Mouse (Mus musculus) small intestine, adult 2 months (tissue): ENCODE results near the gene Calhm3. TPM values are rescaled to one million over a fixed set of nuclear protein-coding genes. Genes with fewer than 3 reads are reported as not detected.

Experiments used
- H3K27ac ChIP-seq: fragments of 200-500 bp; 2 replicates; pipeline ENCODE4 v1.5.1; 2012; ENCODE audit warnings: low read depth, low read length, control low read depth, inconsistent platforms; ENCODE audit not compliant: insufficient read depth
- H3K27me3 ChIP-seq: fragments of 200-500 bp; 2 replicates; pipeline ENCODE4 v1.6.1; 2012; ENCODE audit warnings: mild to moderate bottlenecking, moderate library complexity, low read length, inconsistent platforms; ENCODE audit not compliant: control insufficient read depth, insufficient read depth
- H3K36me3 ChIP-seq: fragments of 200-500 bp; 2 replicates; pipeline ENCODE4 v1.6.1; 2012; ENCODE audit warnings: mild to moderate bottlenecking, low read length, control low read depth, inconsistent platforms; ENCODE audit not compliant: control insufficient read depth, insufficient read depth
- H3K4me1 ChIP-seq: fragments of 200-500 bp; 2 replicates; pipeline ENCODE4 v1.6.1; 2012; ENCODE audit warnings: low read length, inconsistent platforms, mixed read lengths; ENCODE audit not compliant: control insufficient read depth, insufficient read depth, insufficient read length
- H3K4me3 ChIP-seq: fragments of 200-500 bp; 2 replicates; pipeline ENCODE4 v1.5.1; 2012; ENCODE audit warnings: low read depth, mild to moderate bottlenecking, control low read depth, inconsistent platforms, low read length, moderate library complexity
- CTCF ChIP-seq: fragments of 200-500 bp; IDR thresholded peaks from 2 replicates; pipeline ENCODE4 v1.5.1; 2012; ENCODE audit warnings: low read depth, mild to moderate bottlenecking, control low read depth, inconsistent platforms, low read length, moderate library complexity, mixed read lengths; ENCODE audit not compliant: insufficient replicate concordance, insufficient read length; ENCODE audit errors: extremely low read depth
- POLR2A ChIP-seq: fragments of 200-500 bp; IDR thresholded peaks from 2 replicates; pipeline ENCODE4 v1.6.1; 2012; ENCODE audit warnings: low read depth, mild to moderate bottlenecking, control low read depth, inconsistent platforms, low read length, moderate library complexity
- WGBS: fragments of 180-500 bp; shearing (Covaris S2); methylation state at CpG from one replicate; pipeline ENCODE4 v1.1.7; 2018; 5-methylcytosine and 5-hydroxymethylcytosine counted together
- polyA plus RNA-seq: library from polyadenylated mRNA; depleted of rRNA; stranded (reverse); fragments of >200 nt; gene quantifications from 2 replicates; pipeline ENCODE4 v1.2.3, GENCODE M21; 2012

The Calhm3 gene
- polyA plus RNA-seq, 1 experiment, result 0.27 TPM

DNA sequence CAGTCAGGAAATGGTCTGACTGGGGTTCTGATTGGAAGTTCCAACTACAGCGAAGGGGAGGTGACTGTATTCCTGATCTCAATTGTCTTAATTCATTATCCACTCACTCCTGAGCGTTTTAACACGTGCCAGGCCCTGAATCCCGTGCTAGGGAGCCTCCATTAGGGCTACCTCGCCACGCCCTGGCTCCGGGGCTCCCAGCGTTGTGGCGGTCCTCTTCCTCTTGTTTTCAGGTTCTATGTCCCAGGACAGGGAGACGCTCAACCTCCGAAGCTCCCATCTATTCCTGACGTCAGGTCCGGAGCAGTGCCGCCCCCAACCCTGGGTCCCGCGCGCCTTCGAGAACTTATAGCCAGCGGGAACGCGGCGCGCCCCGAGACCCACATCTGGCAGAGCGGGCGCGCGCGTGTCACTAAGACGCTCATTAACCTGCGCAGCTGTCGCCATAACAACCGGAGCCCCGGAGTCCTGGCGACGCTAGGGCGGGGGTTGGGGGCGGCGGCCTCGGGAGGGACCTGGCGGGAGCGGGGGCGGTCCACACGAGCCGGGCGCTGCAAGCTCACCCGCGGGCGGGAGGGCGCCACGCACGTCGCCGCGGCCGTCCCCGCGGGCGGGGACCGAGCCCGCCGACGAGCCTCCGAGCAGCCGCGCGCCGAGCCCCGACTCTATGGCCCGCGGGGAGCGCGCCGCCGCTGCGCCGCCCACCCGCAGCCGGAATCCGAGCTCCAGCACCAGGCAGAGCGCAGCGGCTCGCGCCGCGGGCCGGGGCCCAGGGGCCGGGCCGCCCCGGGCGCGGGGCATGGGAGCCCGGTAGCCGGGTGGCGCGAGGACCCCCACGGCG is 21.1 kb upstream of the Calhm3 start, which contains the start of gene Neurl1a:
Gene Neurl1a, plus strand, starts transcription at position 390 of the 841 bp plus-strand sequence.
- no peak for TF ChIP-seq CTCF
- Histone ChIP-seq H3K4me3 (peak within 1 kb of the TSS; percentile 56), H3K4me1 (peaks cover 3% of the 10 kb centered on the region; the same call in 1 of the 2 replicates), H3K27me3 (peaks cover 20% of the 10 kb centered on the region), H3K27ac (no peak within 1 kb of the TSS), H3K36me3 (no peaks in the 10 kb centered on the region)
- 1% methylated on average over 93 of the region's 98 CpGs for WGBS

- Histone ChIP-seq H3K4me1 (peaks cover 3% of the 10 kb centered on the region; the same call in 1 of the 2 replicates), H3K27ac (no peak overlapping the region), H3K4me3 (no peak overlapping the region; the same call in 1 of the 2 replicates), H3K36me3 (no peaks in the 10 kb centered on the region), H3K27me3 (peaks cover 20% of the 10 kb centered on the region)
- WGBS, result 24% methylated on average over 10 of the region's 10 CpGs
- TF ChIP-seq CTCF (0 out of 2 replicates have a peak, but pooled peaks have one; percentile 15), POLR2A (no peak)
Observed at GRCm38 (mm10) chr19:47178001-47178400, 20.4 kb upstream of the Calhm3 start.

DNA sequence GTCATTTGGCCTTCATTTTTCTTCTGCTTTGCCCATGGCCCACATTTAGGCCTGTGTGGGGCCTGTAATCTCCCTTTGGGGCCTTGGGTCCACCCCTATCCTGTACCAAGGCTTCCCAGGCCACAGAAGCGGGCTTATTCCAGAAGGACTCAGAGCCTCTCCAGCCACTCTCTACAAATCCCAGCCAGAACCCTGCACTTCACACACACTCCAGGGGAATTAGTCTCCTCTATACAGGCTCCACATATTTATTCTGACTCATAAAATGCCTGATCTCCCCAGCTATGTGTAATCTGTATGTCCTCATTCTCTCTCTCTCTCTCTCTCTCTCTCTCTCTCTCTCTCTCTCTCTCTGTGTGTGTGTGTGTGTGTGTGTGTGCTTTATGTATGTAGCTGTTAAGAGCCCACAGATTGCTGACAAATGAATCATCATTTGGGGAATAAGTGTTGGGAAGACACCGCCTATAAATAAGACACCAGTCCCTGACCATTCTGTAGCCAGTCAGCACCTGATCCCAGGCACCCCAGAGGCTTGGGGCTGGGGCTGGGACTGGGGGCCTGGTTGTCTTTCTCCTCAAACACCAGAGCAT is 19.4 kb upstream of the Calhm3 start:
- H3K27ac ChIP-seq, result no peak overlapping the region
- peaks cover 20% of the 10 kb centered on the region for H3K27me3 ChIP-seq
- 89% methylated on average over 2 of the region's 2 CpGs for WGBS
- no peak overlapping the region for H3K4me3 ChIP-seq
- H3K4me1 ChIP-seq, result peaks cover 3% of the 10 kb centered on the region; the same call in 1 of the 2 replicates
- no peak for TF ChIP-seq CTCF
- no peak for TF ChIP-seq POLR2A
- no peaks in the 10 kb centered on the region for H3K36me3 ChIP-seq

DNA sequence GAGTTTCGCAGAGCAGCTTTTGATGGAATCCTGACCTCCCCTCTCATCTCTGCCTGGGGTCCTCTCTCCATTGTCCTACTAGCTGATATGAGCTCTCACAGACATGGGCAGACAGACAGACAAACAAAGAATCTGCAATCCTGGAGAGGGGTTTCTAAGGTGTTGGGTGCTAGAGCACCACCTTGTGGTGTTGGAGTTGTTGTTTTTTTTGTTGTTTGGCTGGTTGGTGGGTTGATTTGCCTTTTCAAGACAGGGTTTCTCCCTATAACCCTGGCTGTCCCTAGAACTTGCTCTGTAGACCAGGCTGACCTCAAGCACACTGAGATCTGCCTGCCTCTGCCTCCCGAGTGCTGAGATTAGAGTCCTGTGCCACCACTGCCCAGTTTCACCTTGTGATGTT is 17.9 kb upstream of the Calhm3 start:
- Histone ChIP-seq H3K4me3 (no peak overlapping the region), H3K27ac (no peak overlapping the region), H3K4me1 (peaks cover 3% of the 10 kb centered on the region; the same call in 1 of the 2 replicates), H3K27me3 (peaks cover 20% of the 10 kb centered on the region), H3K36me3 (no peaks in the 10 kb centered on the region)
- 53% methylated on average over 2 of the region's 2 CpGs for WGBS
- TF ChIP-seq POLR2A, result no peak
- peak; percentile 10; the same call in 1 of the 2 replicates for TF ChIP-seq CTCF

- Histone ChIP-seq H3K27me3 (peaks cover 13% of the 10 kb centered on the region), H3K36me3 (no peaks in the 10 kb centered on the region), H3K4me3 (no peak overlapping the region), H3K27ac (no peak overlapping the region), H3K4me1 (peaks cover 3% of the 10 kb centered on the region; the same call in 1 of the 2 replicates)
- WGBS, result 31% methylated on average over 3 of the region's 3 CpGs
- TF ChIP-seq POLR2A (no peak), CTCF (0 out of 2 replicates have a peak, but pooled peaks have one; percentile 30)
Observed at GRCm38 (mm10) chr19:47174515-47174914, 17.0 kb upstream of the Calhm3 start.

DNA sequence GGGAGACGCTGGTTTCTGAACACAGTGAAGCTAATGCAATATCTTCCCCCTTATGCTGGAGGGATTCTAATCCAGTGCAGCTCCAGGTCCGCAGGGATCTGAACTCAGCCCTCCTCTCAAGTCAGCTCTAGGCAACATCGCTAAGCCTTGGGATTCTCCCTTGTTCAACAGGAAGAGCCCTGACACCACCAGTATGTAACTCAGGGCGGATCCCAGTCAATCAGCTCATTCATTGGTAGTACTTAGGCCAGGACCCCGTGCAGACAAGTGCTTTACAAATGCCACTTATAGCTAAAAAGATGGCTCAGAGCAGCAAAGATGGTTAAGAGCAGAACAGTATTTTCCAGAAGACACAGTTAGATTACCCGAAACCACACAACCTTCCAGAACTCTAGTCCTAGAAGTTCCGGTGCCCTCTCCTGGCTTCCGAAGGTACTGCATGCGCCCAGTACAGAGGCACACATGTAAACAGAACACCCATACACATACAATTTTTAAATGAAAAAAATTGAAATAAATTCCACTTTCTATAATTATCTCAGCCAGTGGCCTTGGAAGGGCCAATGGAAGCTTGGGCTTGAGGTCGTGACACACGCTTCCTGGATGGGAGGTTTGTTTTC is 11.3 kb upstream of the Calhm3 start:
- Histone ChIP-seq H3K27ac (no peak overlapping the region), H3K27me3 (no peaks in the 10 kb centered on the region), H3K36me3 (no peaks in the 10 kb centered on the region), H3K4me3 (peak overlapping the region; percentile 23), H3K4me1 (no peaks in the 10 kb centered on the region)
- TF ChIP-seq CTCF, result peak; percentile 85; the same call in 1 of the 2 replicates
- TF ChIP-seq POLR2A, result no peak
- WGBS, result 17% methylated on average over 11 of the region's 11 CpGs
